Mouse (Mus musculus): ENCODE measurements at regions not wholly inside any gene's neighbourhood (a gene's known extent, or its start where the extent isn't known, plus 50 kb on each side); places are given as distances from the start of the nearest gene placed in this dataset.
A peak's percentile ranks its signal among the peaks of the same experiment; 100 is the strongest.

DNA sequence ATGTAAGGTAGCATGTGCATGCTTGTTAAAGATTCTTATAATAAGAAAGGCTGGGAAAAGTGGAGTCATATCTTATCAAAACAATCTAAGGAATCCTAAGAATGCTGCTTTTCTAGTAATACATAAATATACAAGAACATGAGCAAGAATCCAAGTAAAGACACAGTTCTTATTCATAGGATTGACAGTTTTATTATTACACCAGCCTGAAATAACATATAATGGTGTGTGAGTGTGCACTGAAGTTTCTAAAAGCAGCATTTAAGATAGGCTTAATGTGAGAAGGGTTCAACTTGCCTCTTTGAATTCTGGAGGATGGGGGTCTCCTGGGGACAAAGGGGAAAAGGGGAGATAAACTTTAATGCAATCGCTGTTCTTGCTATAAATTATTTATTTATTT, 553.3 kb downstream of the Inhba start:
- ATAC-seq (no peak), DNase-seq (ENCODE audit: low spot score) (no peak)
- H3K4me2 ChIP-seq (ENCODE audit: low read length) = no peak overlapping the region
- H3K9me3 ChIP-seq (replicated peaks; ENCODE audit: control insufficient read depth, low read length) = no peaks in the 10 kb centered on the region
- no peak overlapping the region for H3K9ac ChIP-seq (ENCODE audit: low read length)
- H3K36me3 ChIP-seq (ENCODE audit: control insufficient read depth, insufficient read depth, low read length) = no peaks in the 10 kb centered on the region
- no peaks in the 10 kb centered on the region for H3K27me3 ChIP-seq (replicated peaks; ENCODE audit: control insufficient read depth, insufficient read depth, low read length)
- no peaks in the 10 kb centered on the region for H3K4me1 ChIP-seq (ENCODE audit: control insufficient read depth, insufficient read depth, low read length)
- no peak overlapping the region for H3K27ac ChIP-seq (ENCODE audit: low read depth, low read length)
- 85% methylated on average over 1 of the region's 1 CpGs for WGBS
- no peak overlapping the region for H3K4me3 ChIP-seq (ENCODE audit: low read depth, low read length)

DNA sequence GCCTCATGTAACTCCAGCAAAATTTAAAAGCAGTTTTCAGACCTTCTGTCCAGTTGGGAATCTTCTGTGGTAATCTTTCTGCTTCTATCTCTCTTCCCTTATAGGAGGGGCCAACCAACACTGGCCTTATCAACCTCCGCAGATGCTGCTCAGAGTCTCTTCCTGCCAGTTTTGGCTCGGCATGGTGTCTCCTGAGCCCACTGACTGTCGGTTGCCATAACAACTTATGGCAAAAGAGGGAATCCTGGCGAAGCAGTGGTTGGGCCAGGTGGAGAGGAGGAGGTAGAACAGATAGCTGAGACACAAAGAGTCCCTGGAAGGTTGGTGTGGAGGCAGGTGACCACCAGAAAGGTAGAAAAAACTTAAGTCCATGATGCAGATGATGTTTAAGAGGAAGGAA, 562.4 kb downstream of the Inhba start:
- DNase-seq (ENCODE audit: low spot score) = no peak
- Histone ChIP-seq H3K9me3 (replicated peaks; ENCODE audit: control insufficient read depth, low read length) (no peaks in the 10 kb centered on the region), H3K27me3 (replicated peaks; ENCODE audit: control insufficient read depth, insufficient read depth, low read length) (no peaks in the 10 kb centered on the region), H3K27ac (ENCODE audit: low read depth, low read length) (no peak overlapping the region), H3K36me3 (ENCODE audit: control insufficient read depth, insufficient read depth, low read length) (no peaks in the 10 kb centered on the region), H3K4me2 (ENCODE audit: low read length) (no peak overlapping the region), H3K9ac (ENCODE audit: low read length) (no peak overlapping the region), H3K4me1 (ENCODE audit: control insufficient read depth, insufficient read depth, low read length) (no peaks in the 10 kb centered on the region), H3K4me3 (ENCODE audit: low read depth, low read length) (no peak overlapping the region)
- ATAC-seq = no peak
- 31% methylated on average over 4 of the region's 4 CpGs for WGBS

DNA sequence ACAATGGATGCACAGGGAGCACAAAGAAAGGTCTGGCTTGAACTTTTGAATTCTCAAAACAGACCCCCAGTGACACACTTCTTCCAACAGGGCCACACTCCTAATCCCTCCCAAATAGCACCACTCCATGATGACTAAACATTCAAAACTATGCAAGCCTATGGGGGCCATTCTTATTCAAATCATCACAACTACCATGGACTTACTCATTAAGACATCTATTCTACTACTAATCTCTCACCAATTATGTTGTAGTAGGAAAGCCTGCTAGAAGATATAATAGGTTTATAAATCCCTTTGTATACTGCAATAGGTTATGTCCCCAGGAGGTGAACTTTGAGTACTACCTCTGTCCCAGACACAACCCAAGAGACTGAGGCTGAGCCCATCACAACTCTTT, 574.6 kb downstream of the Inhba start:
- Histone ChIP-seq H3K4me3 (ENCODE audit: low read depth, low read length) (no peak overlapping the region), H3K4me1 (ENCODE audit: control insufficient read depth, insufficient read depth, low read length) (no peaks in the 10 kb centered on the region), H3K4me2 (ENCODE audit: low read length) (no peak overlapping the region), H3K9ac (ENCODE audit: low read length) (no peak overlapping the region), H3K9me3 (replicated peaks; ENCODE audit: control insufficient read depth, low read length) (no peaks in the 10 kb centered on the region), H3K27ac (ENCODE audit: low read depth, low read length) (no peak overlapping the region), H3K36me3 (ENCODE audit: control insufficient read depth, insufficient read depth, low read length) (no peaks in the 10 kb centered on the region), H3K27me3 (replicated peaks; ENCODE audit: control insufficient read depth, insufficient read depth, low read length) (no peaks in the 10 kb centered on the region)
- ATAC-seq (peak; percentile 37; the same call in 1 of the 2 replicates), DNase-seq (ENCODE audit: low spot score) (peak; percentile 6)

DNA sequence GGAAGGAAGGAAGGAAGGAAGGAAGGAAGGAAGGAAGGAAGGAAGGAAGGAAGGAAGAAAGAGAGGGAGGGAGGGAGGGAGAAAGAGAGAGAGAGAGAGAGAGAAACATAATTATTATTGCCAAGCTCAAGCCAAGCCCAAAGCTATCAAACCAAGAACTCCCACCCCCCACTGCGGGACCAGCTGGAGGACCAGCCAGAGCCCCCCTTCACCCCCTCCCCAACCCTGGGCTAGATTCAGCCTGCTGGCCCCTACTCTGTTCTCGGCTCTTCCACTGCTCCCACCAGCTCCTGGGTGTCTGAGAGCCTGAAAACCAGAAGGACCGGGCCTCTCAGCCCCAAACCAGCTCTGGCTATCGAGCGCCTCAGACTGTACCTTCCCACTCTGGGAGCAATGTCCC, 608.1 kb downstream of the Inhba start:
- Histone ChIP-seq H3K27me3 (replicated peaks; ENCODE audit: control insufficient read depth, insufficient read depth, low read length) (no peaks in the 10 kb centered on the region), H3K9me3 (replicated peaks; ENCODE audit: control insufficient read depth, low read length) (no peaks in the 10 kb centered on the region), H3K4me1 (ENCODE audit: control insufficient read depth, insufficient read depth, low read length) (no peaks in the 10 kb centered on the region), H3K9ac (ENCODE audit: low read length) (no peak overlapping the region), H3K27ac (ENCODE audit: low read depth, low read length) (no peak overlapping the region), H3K4me2 (ENCODE audit: low read length) (no peak overlapping the region), H3K36me3 (ENCODE audit: control insufficient read depth, insufficient read depth, low read length) (no peaks in the 10 kb centered on the region), H3K4me3 (ENCODE audit: low read depth, low read length) (no peak overlapping the region)
- 85% methylated on average over 5 of the region's 5 CpGs for WGBS
- ATAC-seq (no peak), DNase-seq (ENCODE audit: low spot score) (no peak)

DNA sequence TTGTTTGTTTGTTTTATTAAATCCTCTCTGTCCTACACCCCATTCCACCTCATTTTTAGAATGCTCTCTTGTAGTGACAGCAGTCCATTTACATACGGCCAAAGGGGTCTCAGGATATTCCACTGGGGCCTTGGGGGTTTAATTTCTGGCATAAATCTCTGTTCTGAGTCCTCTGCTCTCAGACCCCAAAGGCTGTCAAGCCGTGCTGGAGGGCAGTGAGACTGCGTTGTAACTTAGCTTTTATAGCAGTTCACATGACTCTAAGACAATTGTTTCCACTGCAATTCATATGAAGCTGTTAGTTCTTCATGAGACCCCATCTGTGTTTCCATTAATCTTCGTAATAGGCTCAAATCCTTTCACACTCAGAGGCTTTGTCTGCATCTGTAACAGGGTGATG, 614.9 kb downstream of the Inhba start:
- no peak for DNase-seq (ENCODE audit: low spot score)
- Histone ChIP-seq H3K4me2 (ENCODE audit: low read length) (no peak overlapping the region), H3K9ac (ENCODE audit: low read length) (no peak overlapping the region), H3K9me3 (replicated peaks; ENCODE audit: control insufficient read depth, low read length) (no peaks in the 10 kb centered on the region), H3K4me1 (ENCODE audit: control insufficient read depth, insufficient read depth, low read length) (no peaks in the 10 kb centered on the region), H3K4me3 (ENCODE audit: low read depth, low read length) (no peak overlapping the region), H3K27me3 (replicated peaks; ENCODE audit: control insufficient read depth, insufficient read depth, low read length) (no peaks in the 10 kb centered on the region), H3K36me3 (ENCODE audit: control insufficient read depth, insufficient read depth, low read length) (no peaks in the 10 kb centered on the region), H3K27ac (ENCODE audit: low read depth, low read length) (no peak overlapping the region)
- 59% methylated on average over 4 of the region's 4 CpGs for WGBS
- ATAC-seq = no peak

DNA sequence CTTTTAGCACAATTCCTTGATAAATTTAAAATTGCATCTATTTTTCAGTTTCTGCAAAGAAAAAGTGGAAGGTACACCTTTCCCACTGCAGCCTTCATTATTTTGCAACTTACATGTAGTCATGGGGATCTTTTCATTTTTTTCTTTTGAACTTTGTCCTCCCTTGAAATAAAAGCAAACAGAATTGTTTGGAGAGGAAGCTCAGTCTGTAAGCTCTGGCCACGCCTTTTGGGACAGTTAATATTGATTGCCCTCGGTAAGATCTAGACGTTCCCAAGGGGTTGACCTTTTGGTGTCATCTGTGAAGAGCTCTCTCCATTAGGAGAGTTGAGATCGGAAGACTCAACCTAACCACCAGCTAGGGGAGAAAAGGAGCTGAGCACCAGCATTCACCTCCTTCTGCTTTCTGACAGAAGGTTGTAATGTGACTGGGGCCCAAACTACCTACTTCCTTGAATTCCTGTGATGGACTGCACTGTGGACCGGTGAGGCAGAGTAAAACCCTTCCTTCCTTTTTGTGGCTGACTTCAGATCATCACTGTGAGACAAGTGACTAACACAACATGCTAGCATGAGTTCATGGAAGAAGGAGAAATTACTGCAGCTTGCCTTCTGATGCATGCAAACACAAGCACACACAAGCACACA, 621.9 kb downstream of the Inhba start:
- H3K9ac ChIP-seq (ENCODE audit: low read length) = no peak overlapping the region
- no peaks in the 10 kb centered on the region for H3K27me3 ChIP-seq (replicated peaks; ENCODE audit: control insufficient read depth, insufficient read depth, low read length)
- no peak overlapping the region for H3K4me2 ChIP-seq (ENCODE audit: low read length)
- H3K27ac ChIP-seq (ENCODE audit: low read depth, low read length) = no peak overlapping the region
- H3K4me1 ChIP-seq (ENCODE audit: control insufficient read depth, insufficient read depth, low read length) = no peaks in the 10 kb centered on the region
- no peak for ATAC-seq
- H3K9me3 ChIP-seq (replicated peaks; ENCODE audit: control insufficient read depth, low read length) = no peaks in the 10 kb centered on the region
- no peak for DNase-seq (ENCODE audit: low spot score)
- no peaks in the 10 kb centered on the region for H3K36me3 ChIP-seq (ENCODE audit: control insufficient read depth, insufficient read depth, low read length)
- H3K4me3 ChIP-seq (ENCODE audit: low read depth, low read length) = no peak overlapping the region
- 87% methylated on average over 5 of the region's 5 CpGs for WGBS

DNA sequence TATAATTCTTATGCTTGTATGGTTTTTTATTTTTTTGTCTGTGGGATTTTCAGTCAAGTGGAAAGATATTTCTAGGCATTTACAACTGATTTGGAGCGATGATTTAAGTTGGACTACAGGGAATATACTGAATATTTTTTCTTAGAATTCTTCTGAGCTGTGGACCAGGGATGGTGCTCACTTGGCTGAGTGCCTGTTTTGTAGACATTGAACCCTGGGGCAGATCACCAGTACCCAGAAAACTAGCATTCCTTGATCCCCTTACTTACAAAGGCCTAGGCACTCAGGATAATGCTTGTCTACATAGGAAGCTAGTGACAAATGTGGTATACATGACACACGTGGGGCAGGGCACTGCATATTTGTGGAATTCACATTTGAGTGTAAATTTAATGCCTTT, 624.6 kb downstream of the Inhba start:
- Histone ChIP-seq H3K4me3 (ENCODE audit: low read depth, low read length) (no peak overlapping the region), H3K9ac (ENCODE audit: low read length) (no peak overlapping the region), H3K4me1 (ENCODE audit: control insufficient read depth, insufficient read depth, low read length) (no peaks in the 10 kb centered on the region), H3K9me3 (replicated peaks; ENCODE audit: control insufficient read depth, low read length) (no peaks in the 10 kb centered on the region), H3K4me2 (ENCODE audit: low read length) (no peak overlapping the region), H3K36me3 (ENCODE audit: control insufficient read depth, insufficient read depth, low read length) (no peaks in the 10 kb centered on the region), H3K27ac (ENCODE audit: low read depth, low read length) (no peak overlapping the region), H3K27me3 (replicated peaks; ENCODE audit: control insufficient read depth, insufficient read depth, low read length) (no peaks in the 10 kb centered on the region)
- DNase-seq (ENCODE audit: low spot score) (no peak), ATAC-seq (no peak)
- WGBS = 78% methylated on average over 2 of the region's 2 CpGs

DNA sequence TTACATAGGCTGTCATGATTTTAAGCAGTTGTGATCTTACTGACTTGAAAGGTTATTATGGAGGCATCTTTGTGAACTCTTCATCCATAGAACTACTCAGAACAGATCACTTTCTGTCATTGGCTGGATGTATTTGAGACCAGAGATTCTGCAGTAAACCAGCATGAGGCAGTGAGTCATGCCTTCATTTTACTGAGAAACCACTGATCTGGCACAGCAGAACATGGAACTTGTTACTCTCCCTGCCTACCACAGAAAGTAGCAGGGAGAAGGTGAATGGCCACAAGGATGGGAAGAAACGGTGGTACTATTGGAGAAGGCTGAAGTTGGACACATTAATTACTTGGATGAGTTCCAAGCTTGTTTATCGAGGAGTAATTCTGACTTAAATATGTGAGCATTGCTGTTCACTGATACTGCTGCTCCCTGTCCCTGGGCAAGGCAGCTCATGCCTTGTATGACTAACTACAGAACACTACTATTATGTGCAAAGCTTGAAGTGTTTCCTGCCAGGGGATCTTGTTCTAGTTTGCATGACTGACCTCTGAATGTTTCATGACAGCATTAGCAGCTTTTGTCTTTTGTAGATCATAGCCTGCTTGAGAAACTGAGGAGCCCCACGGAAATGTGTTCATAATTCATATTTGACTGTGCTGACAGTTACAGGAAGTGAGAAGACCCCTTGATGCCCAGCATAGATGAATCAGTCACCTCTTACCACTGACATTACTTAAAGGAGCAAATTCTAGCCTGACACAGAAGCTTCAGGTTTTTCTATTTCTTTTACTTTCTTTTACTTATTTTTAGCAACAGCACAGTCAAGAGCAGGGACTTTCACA, 630.2 kb downstream of the Inhba start:
- Histone ChIP-seq H3K9me3 (replicated peaks; ENCODE audit: control insufficient read depth, low read length) (no peaks in the 10 kb centered on the region), H3K9ac (ENCODE audit: low read length) (no peak overlapping the region), H3K4me1 (ENCODE audit: control insufficient read depth, insufficient read depth, low read length) (no peaks in the 10 kb centered on the region; the same call in 1 of the 2 replicates), H3K36me3 (ENCODE audit: control insufficient read depth, insufficient read depth, low read length) (no peaks in the 10 kb centered on the region), H3K4me3 (ENCODE audit: low read depth, low read length) (no peak overlapping the region), H3K27ac (ENCODE audit: low read depth, low read length) (no peak overlapping the region), H3K27me3 (replicated peaks; ENCODE audit: control insufficient read depth, insufficient read depth, low read length) (no peaks in the 10 kb centered on the region), H3K4me2 (ENCODE audit: low read length) (no peak overlapping the region)
- ATAC-seq = no peak
- peak; percentile 2 for DNase-seq (ENCODE audit: low spot score)
- WGBS = 50% methylated on average over 3 of the region's 3 CpGs

DNA sequence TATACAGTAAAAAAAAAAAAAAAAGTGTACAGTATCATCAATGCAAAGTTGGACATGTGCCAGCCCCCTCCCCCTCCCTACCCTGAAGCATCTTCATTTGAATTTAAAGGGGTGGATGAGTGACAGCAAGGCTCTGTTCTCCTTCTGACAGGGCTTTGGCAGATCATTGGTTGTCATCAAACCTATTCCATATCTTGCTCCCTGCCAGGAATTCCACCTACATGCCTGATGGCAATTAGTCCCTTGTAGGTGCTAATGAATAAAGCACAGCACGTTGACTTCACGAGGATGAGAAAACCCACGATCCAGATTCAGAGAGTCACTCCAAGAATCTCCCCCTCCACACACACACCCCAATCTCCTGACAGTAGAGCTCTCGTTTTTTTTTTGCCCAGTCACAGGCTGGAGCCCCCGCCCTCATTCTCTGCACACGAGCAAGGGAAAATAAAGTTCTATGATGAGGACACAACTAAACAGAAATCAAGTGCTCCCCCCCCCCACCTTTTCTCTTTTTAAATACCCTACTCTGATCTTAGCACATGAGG, 630.9 kb downstream of the Inhba start:
- no peaks in the 10 kb centered on the region; the same call in 1 of the 2 replicates for H3K4me1 ChIP-seq (ENCODE audit: control insufficient read depth, insufficient read depth, low read length)
- 40% methylated on average over 6 of the region's 6 CpGs for WGBS
- ATAC-seq (peak; percentile 86), DNase-seq (ENCODE audit: low spot score) (peak; percentile 85)
- H3K9ac ChIP-seq (ENCODE audit: low read length) = no peak overlapping the region
- no peak overlapping the region for H3K27ac ChIP-seq (ENCODE audit: low read depth, low read length)
- no peaks in the 10 kb centered on the region for H3K9me3 ChIP-seq (replicated peaks; ENCODE audit: control insufficient read depth, low read length)
- no peak overlapping the region for H3K4me3 ChIP-seq (ENCODE audit: low read depth, low read length)
- no peaks in the 10 kb centered on the region for H3K27me3 ChIP-seq (replicated peaks; ENCODE audit: control insufficient read depth, insufficient read depth, low read length)
- no peaks in the 10 kb centered on the region for H3K36me3 ChIP-seq (ENCODE audit: control insufficient read depth, insufficient read depth, low read length)
- H3K4me2 ChIP-seq (ENCODE audit: low read length) = no peak overlapping the region
